Mouse (Mus musculus) heart, adult 8-10 months (tissue): ENCODE measurements at regions not wholly inside any gene's neighbourhood (a gene's known extent, or its start where the extent isn't known, plus 50 kb on each side); places are given as distances from the start of the nearest gene placed in this dataset.
"Not testable (repeated sequence)": the region's sequence is repeated elsewhere in the genome, so short reads cannot be mapped to it uniquely, and the experiment has no call there.

Experiments
- DNase-seq: peaks from one replicate; pipeline ENCODE4 v3.0.0; 2022; ENCODE audit warnings: low spot score

DNA sequence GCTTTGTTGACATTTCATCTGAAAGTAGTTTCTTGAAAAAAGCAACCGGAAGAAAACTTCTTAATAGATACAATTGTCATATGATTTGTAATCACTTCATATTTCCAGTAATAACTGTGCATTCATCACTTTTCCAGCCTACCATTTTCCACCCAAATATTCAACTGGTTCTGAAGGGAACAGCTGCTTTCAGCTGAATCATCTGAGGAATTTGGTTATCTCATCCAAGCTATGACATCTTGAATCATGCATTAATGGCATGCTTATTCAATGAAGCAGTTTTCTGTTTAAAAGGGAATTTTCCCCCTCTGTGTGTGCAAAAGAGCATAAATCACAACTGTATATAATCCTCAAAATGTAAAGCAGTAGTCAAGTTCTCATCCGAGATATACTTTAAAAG lies 97.2 kb upstream of the Cdk6 start:
- DNase-seq: not testable (repeated sequence)

DNA sequence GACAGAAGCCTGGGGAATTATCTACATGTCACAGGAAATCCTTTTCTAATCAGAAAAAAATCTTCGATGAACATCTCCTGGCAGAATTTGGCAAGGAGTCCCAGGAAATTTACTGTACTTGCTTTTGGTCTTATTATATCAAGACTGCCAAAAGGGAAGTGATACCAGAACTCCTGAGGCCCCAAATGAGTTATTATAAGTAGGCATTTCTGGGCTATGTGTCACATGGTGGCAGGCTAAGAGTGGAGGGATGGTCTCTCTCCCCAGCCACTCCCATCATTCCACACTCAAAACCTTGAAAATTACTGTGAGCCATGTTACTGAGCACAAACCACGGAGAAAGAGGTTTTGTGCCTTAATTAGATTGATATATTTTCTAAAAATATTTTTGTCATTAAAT lies 94.0 kb upstream of the Cdk6 start:
- no peak for DNase-seq

GRCm38 (mm10) chr5:3250273-3250672 lies 91.0 kb upstream of the Cdk6 start:
- DNase-seq: no peak

DNA sequence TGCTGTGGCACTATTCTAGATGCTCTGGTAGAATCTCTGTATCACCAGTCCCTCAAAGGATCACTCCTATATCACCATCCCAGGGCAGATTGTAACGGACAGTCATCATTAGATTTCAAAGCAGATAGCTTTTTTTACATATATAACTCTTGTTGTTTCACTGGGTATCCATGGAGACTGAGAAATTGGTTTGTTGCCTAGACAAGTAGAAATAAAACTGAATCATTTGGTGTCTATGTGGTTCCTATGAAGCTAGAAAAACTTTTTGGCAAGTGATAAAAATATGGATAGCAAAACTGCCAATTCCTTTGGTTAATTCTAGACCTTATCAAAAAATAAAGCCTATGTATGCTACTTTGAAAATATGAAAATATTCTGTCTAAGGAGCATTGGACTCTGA lies 81.0 kb upstream of the Cdk6 start:
- no peak for DNase-seq

GRCm38 (mm10) chr5:3264988-3265738 lies 76.1 kb upstream of the Cdk6 start:
- DNase-seq: not testable (repeated sequence)

DNA sequence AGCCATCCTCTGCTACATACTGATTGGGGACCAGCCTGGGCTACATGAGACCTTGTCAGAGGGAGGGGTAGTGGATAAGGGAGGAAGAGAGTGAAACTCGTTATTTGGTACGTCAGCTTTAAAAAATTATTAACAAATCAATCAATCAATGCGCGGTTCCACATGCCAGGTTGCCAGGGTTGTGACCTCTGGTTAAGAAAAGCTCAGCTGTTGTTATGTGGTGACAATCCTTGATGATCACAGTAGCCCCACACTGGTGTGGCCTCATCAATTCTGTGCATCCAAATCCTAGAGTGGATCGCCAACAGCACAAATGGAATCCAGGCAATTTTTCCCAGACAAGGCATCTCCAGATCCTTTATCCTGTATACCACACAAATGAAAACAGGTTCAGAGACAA lies 74.3 kb upstream of the Cdk6 start:
- DNase-seq: no peak

DNA sequence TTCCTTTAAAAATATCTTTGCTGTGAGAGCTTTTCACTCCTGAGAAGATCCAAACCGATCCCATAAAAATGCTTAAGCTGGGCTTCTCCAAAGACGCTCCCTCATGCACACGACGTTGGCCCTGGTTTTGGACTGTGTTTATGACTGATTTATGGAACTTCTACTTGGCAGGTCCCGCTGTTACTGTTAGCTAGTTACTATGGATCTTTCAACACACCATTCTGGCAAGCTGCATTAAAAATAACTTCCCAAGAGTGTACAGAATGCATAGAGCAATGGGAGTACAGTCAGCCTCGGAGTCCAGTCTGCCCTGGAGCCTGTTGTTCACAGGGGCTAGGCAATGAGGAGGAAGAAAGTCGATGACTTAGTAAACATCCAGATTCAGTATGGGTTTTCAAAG lies 71.5 kb upstream of the Cdk6 start:
- no peak for DNase-seq

GRCm38 (mm10) chr5:3273140-3273539 lies 68.1 kb upstream of the Cdk6 start:
- DNase-seq: not testable (repeated sequence)

- DNase-seq: not testable (repeated sequence)
Observed at GRCm38 (mm10) chr5:3277241-3277640, 64.0 kb upstream of the Cdk6 start.

GRCm38 (mm10) chr5:3278956-3279355 lies 62.3 kb upstream of the Cdk6 start:
- not testable (repeated sequence) for DNase-seq

GRCm38 (mm10) chr5:3281911-3282506 lies 59.3 kb upstream of the Cdk6 start:
- not testable (repeated sequence) for DNase-seq

GRCm38 (mm10) chr5:3283083-3283482 lies 58.2 kb upstream of the Cdk6 start:
- no peak for DNase-seq

DNA sequence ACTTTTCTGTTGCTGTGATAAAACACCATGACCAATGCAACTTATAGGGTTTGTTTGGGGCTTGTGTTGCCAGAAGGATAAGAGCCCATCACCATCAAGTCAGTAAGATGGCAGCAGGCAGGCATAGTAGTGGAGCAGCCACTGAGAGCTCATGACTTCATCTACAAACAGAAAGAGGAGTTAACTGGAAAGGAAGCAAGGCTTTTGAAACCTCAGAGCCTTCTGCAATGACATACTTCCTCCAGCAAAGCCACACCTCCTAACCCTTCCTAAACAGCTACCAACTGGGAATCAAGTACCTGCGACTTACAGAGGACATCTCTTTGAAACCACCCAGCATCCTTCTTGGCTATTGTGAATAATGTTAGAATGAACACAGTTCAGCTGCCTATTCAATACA lies 57.0 kb upstream of the Cdk6 start:
- DNase-seq: not testable (repeated sequence)

DNA sequence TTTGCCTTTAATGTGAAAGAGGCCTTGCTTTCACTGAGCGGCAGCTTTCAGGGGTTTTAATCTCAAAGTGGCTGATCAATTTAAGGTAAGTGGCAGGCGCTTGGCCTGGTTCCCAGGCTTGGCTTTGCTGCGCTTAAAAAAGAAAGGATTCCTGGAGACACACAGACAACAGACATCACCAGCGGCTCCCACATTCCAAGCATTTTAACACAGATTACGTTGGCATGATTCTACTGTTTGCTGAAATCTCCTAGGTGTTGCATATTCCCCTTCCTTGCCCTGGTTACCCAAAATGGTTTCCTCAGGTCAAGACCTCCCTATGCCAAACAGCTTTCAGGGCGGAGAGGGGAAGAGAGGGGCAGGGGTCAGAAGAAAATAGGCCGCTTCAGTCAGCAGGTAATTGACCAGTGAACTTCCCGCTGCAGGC lies 51.3 kb upstream of the Cdk6 start:
- peak; percentile 4 for DNase-seq
